Mouse (Mus musculus) gastrocnemius, postnatal 4 days (tissue): ENCODE measurements around the gene Slc10a7. TPM values are rescaled to one million over a fixed set of nuclear protein-coding genes. Genes with fewer than 3 reads are reported as not detected.
"Not testable (repeated sequence)": the region's sequence is repeated elsewhere in the genome, so short reads cannot be mapped to it uniquely, and the experiment has no call there.

Experiments used
- DNase-seq, 2 experiments: peaks; one replicate each; pipeline ENCODE4 v3.0.0; 2021 to 2022; ENCODE audit warnings: low spot score in 2 of 2, mixed read lengths in 2 of 2
- total RNA-seq, 2 experiments: library from RNA; stranded (reverse); gene quantifications; 2 replicates each; pipeline ENCODE4 v1.2.3; 2021

Slc10a7 gene
- total RNA-seq, 2 experiments from 2014 or later: 14.7 to 18.3 TPM

DNA sequence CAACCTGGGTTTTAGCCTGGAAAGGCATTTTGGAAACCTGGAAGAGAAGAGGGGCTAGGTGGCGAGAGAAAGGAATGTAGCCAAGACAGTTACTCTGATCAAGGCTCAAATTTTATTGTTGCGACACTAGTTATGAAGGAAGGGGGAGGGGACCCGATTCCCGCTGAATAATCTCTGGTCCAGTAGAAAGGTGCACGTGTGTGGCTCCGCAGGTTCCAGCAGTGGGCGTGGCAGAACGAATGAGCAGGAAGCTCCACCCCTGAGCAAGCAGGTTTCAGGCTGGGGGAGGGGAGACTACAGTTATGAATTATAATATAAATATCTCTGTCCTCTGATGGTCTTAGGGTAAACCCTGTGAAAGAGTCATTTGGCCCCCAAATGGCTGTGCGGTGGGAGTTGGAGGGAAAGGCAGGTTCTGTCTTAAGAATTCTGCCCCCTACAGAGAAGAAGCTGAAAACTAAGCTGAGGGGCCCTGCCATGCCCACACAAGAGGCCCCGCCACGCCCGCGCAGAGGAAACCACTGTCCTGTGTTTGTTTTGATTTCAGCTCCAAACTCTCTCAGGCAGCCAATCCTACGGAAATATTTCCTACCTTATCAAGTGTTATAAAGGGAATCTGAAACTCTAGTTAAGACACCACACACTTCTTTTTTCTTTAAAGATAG, 36.1 kb downstream of the Slc10a7 start:
- not testable (repeated sequence) for DNase-seq

DNA sequence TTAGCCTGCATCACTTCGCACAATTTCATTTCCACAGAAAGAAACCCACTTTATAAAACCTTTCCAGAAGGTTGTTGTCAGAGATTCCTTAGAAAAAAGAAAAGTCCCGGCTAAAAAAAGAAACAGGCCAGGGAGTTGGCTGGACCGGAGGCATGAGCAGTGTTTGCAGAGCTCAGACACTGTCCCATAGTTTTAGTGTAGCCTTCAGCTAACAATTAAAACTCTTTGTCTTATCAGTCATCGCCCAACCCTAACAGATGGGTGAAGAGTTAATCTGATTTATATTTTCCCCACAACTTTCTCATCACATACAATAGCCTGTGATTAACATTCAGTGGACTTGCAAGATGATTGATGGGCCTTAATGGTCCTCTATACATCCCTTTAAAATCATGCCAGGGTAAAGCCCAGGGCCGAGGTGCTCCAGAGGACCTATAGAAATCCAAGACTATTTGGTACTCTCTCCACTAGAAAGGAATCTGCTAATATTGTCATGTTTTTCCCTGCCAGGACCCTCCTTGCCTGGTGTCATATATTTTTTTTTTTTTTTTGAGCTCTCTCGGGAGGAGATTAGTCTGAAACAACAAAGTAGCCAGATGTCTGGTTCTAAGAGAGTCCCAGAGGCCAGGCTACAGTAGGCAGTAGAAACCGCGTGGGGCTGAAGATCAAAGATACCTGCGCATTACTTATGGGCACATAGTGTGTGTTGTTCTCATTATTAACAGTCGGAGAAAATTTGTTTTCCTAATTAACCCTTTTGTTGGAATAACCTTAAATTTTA, 41.0 kb downstream of the Slc10a7 start:
- DNase-seq: no peak

DNA sequence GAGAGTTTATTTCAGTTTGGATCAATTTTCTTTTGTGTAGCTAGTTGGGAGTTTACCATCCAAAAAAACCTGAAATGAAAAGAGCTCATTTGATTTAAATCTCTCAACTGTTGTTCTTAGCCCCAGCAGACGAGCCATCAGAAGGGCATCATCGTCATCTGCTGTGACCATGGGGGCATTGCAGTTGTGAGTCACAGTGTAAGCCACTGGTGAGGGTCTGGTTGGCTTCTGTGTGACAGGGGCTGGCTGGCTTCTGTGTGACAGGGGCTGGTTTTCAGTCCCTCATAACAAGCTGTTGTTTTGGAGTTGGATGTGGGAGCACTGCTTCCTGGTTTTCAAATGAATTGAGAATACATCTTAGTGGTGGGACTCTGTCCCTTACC, 41.6 kb downstream of the Slc10a7 start:
- DNase-seq: no peak

DNA sequence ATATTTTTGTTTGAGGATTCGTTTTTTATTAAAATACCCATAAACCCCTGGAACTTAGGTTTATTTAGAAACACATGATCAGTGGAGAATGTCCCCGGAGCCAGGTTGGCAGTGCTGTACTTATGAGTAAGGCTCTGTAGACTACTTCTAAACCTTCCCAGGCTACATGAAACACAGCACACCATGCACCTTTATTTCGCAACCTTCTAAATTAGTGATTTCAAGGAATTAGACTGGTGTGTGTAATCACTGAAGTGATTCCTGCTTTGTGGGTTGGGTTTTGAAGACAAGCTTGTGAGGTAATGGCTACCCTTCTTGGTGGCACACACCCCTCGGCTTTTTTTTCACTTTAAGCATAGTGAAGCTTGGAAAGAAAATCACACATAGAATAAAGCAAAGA, 46.7 kb downstream of the Slc10a7 start:
- no peak for DNase-seq

DNA sequence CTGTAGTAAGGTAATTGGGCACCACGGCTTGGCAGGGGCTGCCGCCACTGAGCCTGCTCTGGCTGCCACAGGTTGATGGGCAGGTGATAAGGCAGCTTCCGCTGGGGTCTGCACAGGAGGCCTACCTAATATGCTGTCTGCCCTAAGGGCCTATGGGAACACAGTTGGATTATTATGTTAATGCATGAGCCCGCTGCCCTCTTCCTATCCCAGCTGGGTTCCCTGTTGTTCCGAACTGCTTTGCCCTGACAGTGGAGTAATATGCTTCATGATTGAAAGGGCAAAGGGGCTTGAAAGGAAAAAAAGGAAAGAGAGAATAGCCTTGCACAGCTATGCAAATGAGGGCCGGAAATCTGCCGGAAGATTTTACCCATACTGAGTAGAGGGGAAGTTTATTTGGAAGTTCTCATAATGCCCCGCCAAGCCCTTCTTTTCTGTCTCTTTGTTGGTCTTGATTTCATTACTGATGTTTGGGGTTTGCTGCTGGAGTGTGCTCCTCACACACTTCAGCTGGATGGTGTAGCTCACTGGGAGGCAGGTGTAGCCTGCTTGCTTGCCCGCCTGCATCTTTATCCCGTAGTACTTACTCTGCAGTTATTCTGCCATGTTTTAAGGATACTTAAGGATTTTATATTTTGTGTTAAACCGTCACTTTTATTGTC, 47.8 kb downstream of the Slc10a7 start:
- no peak for DNase-seq

DNA sequence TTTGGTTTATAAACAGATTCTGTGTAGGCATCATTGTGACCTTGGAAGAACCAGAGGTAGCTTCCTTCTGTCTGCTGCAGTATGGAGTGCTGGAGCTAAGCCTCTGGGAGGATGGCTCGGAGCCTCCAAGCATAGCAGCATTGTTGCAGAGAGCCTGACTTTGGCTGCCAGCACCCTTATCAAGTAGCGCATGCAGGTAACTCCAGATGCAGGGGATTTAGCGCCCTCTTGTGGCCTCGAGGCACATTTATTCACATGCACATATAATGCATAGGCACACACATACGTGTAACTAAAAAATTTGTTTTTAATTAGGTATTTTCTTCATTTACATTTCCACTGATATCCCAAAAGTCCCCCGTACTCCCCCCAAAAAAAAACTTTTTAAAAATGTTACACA, 52.5 kb downstream of the Slc10a7 start:
- DNase-seq: no peak

DNA sequence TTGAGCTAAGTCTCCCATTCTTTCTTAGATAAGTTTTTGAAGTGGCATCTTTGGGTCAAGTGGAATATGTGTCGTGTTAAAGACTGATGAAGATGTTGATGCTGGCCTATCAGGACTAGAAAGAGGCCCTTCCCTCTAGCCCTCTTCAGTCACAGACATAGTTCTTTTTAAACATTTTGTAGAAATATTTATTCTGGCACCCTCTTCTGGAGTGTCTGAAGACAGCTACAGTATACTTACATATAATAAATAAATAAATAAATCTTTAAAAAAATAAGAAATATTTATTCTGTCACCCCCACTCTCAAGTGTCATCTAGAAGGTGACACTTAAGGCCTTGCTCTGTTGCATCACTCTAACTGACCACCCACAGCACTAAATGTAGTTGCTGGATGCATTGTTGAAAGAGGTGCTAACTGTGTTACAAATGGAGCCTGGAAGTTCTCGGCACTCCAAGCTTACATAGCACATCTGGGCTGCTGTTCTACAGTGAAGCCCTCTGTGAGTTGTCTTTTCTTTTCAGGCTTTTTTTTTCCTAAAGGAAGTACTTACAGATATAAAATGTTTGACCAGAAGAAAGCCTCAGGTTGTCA, 54.4 kb downstream of the Slc10a7 start:
- no peak for DNase-seq

DNA sequence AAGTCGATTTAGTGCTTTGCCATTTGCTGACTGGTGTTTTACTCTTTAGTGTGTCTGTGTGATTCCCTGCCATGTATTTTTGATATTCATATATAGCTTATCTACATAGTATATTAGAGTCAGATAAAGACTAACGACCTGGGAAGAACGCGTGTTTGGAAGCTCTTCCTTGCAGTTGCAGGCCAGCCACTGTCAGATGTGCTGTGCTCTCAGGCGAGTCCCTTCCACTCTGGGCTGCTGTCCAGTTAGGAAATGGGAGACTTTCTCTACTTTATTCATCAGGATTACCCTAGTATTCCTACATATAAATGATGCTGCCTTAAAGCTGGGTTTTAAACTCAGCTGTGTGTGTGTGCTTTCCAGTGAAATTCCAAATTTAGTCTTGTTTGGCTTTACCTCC, 55.1 kb downstream of the Slc10a7 start:
- peak in 1 of 2 experiments; percentile 25 for DNase-seq

DNA sequence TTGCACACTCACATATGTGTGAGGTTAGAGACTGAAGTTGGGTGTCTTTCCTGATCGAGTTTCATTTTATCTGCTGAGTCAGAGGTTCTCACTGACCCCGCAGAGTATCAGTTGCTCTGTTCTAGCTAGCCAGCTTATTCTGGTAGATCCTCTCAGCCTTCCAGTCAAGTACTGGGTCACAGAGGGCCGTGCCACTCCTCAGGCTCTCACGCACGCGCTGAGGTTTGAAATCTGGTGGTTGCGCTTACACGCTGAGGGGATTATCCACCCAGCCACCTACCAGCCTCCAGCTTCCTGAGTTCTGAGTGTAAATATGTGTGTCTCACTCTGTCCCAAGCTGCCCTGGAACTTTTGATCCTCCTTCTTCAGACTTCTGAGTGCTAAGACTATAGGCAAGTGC, 59.0 kb downstream of the Slc10a7 start:
- DNase-seq: no peak

DNA sequence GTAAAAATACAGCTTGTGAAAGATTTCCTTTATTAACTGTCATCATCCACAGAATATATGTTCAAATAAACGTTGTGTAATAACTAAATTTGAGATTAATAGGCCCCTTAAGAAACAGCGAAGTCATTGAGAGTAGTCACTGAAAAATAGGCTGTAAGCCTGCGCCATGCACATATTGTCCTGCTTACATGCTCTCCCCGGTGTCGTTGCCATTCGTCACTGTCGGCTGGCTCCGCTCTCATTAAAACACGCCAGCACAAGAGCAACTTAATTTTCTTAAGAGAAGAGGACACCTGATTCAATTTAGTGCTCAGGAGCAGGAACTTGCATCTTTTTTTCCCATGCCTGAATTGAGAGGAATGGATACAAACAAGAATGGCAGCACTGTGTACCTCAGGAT, 62.4 kb downstream of the Slc10a7 start:
- no peak for DNase-seq

DNA sequence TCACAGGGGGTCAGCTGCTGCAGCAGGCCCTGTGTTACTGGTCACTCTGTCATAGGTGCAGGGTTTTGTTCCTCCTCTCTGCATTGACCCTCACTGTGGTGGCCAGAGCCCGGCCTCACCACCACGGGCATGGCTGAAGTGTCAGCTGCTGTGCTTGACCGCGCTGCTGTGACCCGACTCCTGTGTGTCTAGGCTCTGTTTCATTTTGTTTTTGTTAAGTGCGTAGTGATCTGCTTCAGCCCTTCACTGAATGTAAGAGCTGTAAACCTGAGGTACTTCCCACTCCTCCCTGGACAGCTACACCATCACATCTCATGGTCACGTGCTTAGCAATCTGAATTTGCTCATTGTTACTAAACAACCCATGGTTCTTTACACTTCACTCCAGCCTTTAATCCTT, 65.1 kb downstream of the Slc10a7 start:
- no peak for DNase-seq

DNA sequence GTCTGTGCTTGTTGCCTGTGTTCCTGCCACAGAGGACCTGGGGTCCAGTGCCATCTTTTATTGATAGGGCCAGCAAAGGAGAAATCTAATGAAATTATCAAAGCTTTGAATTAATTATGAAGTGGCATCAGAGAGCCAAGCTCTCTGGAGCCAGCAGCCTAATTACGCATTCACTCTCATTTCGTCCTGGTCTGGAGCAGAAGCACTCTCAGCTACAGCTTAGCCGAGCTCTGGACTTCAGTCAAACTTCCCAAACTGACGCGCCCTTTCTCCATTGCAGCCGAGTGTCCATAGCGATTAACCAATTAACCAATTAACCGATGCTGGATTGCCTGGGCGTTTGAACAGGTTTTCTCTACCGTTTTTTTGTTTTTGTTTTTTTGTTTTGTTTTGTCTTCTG, 68.4 kb downstream of the Slc10a7 start:
- DNase-seq: no peak

DNA sequence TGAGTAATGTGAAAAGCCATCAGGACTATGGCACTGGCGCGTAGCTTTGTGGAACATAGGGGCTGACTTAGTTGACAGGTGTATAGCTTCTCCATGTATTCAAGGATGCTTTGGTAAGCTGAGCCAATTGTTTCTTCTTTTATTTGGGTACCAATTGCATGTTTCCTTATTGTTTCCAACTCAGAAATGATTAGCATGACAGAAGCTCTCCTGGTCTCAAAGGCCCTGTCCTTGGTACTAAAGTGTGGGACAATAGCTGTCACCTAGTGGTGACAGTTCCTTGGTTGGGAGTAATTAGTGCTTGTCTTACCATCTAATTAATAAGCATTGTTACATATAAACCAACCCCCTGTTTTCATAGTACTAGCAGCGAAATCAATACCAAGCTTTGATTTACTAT, 68.9 kb downstream of the Slc10a7 start:
- DNase-seq: no peak

DNA sequence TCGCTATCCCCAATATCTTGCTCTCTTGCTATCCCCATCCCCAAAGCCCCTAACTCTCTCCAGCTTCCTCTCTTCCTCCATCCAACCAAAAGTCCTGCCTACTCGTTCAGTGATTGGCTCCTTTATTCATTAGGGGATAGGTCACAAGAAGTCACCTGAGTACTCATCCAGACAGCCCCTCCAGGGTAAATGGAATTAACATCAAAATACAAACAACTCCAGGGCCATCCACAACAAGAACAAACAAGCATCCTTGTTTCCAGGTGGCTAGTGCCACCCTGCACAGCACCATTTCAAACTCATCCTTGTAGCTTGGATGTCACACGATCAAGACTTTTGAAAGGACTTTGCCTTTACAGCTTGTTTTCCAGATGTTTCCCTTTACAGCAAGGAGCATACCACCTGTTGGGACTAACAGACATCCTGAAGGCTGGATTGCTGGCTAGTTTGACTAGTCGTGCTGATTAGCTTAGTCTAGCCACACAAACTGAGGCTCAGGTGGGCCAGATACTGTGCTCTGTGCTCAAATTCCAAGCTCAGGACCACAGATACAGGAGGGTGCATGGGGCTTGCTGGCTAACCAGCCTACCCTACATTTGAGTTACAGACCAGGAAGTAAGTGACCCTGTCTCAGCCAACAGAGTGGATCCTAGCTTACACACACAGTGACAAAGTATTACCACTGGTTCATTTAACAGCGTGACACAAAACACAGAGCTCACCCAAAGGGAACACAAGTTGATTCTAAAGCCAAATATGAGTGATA, 75.0 kb downstream of the Slc10a7 start:
- DNase-seq: no peak

DNA sequence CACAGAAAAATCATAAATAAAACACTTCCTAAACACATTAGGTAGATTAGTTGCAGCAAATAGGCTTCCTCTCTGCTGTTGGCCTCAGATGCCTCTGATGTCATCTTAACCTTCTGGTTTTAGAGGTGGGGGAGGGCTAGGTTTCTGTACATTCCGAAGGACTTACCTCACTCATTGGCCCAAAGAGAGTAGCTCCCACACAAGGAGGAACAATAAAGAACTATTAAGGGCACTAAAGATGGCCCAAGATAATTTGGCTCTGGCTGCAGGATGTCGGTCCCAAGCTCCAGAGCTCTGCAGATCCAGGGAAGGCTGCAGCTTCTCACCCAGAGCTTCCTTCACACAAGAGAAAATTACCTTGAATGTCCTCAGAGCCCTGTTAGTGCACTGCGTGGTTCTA, 75.7 kb downstream of the Slc10a7 start:
- DNase-seq: no peak

DNA sequence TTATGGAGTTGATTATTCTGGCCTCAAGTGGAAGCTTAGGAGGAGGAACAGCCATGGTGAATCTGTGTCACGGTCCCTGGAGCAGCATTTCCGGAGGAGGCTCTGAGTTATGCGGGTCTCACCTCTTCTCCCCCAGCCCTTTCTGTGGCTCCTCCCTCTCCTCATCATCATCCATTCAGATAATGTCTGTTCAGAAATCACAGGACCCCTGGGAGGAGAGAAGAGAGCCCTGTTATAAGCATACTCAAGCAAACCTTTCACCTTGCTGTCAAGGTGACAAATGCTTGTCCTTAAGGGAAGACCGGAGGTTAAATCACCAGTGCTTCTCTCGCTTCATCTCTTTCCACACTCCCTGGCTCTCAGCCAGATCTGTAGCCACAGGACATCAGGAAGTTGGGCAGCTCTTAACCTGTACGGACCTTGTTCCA, 86.3 kb downstream of the Slc10a7 start:
- DNase-seq: no peak

DNA sequence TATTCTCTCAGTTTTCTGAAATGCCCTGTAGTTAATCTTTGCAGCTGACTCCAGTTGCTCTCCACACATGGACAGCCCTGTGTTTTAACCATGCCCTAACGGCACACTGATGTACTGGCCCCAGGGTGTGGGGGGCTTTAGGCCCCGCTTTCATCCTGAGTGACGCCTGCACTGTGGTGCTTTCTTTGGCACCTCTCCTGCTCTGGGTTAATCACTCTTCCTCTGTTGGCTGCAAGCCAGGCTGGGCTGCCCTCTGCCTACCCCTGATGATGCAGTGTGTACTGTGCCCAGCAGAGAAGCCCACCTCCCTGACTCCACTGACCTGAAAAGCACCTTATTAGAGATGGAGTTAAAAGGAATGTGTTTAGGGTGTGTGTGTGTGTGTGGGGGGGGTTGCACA, 89.1 kb downstream of the Slc10a7 start:
- DNase-seq: no peak

DNA sequence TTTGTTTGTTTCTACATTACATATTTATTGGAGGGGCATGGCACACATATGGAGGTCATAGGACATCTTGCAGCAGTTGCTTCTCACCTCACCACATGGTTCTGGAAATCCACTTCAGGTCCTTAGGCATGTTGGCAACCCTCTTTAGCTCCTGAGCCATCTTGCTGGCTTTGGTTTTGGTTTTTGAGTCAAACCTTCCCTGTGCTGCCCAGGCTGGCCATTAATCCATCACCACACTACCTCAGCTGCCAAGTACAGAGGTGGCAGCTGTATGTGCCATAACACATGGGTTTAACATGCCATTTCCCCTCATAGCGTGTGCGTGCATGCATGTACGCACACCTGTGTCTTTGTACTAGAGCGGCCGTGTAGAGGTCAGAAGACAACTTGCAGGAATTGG, 93.9 kb downstream of the Slc10a7 start:
- no peak for DNase-seq

DNA sequence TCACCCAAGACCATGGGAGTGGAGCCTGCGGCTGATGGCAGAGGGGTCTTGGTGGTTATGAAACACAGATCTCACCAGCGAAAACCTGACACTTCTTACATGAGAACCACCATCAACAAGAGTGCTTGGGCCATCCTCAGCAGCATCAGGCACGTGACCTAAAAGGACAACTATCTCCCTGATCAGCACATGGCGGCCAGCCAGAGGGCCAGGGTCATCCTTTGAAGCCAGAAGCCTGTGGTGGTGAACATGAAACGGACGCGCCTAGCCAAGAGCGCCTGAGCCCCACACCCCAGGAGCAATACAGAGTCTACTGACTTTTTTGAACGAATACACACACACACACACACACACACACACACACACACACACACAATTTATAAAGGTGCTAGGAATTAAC, 95.3 kb downstream of the Slc10a7 start:
- no peak for DNase-seq

DNA sequence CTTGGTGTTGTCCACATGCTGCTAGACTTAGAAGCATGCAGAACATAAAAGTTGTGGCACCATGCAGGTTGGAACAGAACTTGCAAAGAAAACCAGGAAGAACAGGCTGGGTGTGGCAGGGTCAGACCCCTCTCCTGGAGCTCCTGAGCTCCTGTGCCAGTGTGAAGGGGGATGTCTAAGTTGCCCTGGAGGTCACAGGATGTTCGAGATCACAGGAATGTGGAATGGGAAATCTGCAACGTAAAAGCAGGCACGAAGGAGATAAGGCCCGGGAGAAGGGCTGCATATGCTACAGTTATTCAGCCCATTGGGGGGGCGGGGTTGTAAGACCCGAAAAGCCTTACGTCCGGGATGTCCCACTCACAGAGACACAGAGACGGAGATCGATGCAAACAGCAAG, 100.2 kb downstream of the Slc10a7 start:
- no peak for DNase-seq

DNA sequence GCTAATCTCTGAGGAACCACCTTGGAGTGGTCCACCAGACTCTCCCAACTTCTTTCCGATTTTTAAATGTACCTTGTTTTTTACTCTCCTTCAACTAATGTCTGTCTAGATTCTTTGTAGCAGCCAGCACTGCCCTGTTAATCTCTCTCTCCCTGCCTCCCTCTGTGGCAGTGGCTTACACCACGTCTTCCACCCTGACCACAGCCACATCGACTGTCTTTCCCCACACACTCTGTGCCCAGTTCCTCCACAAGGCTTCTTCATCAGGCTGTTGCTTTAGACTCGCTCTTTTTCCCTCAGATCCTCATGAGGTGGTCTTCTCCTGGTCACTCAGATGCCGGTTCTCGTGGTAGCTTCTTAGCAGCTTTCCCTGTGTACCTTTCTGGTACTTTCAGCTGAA, 101.9 kb downstream of the Slc10a7 start:
- no peak for DNase-seq
